Mouse (Mus musculus): ENCODE measurements around the gene Leng8. TPM values are rescaled to one million over a fixed set of nuclear protein-coding genes. Genes with fewer than 3 reads are reported as not detected.
A peak's percentile ranks its signal among the peaks of the same experiment; 100 is the strongest.

Leng8 gene
- total RNA-seq (2017), result 26.6 and 51.3 TPM in 2 replicates

GRCm38 (mm10) chr7:4136771-4137531, at the start of gene Leng8:
TSS of gene Leng8 (plus strand) at chr7:4137039.
- peak; percentile 96 for ATAC-seq (replicated peaks; ENCODE audit: low read depth, poor library complexity, severe bottlenecking)

- ATAC-seq (replicated peaks; ENCODE audit: low read depth, poor library complexity, severe bottlenecking), result peak; percentile 53
These were observed 49.5 kb upstream of the Leng8 start for GRCm38 (mm10) chr7:4087238-4087895.

GRCm38 (mm10) chr7:4087896-4088480, 48.9 kb upstream of the Leng8 start:
- ATAC-seq (replicated peaks; ENCODE audit: low read depth, poor library complexity, severe bottlenecking), result no peak

GRCm38 (mm10) chr7:4088679-4089078, 48.2 kb upstream of the Leng8 start:
- ATAC-seq (replicated peaks; ENCODE audit: low read depth, poor library complexity, severe bottlenecking), result no peak

GRCm38 (mm10) chr7:4091170-4091569, 45.7 kb upstream of the Leng8 start:
- ATAC-seq (replicated peaks; ENCODE audit: low read depth, poor library complexity, severe bottlenecking), result peak; percentile 38; the same call in 1 of the 2 replicates

- no peak for ATAC-seq (replicated peaks; ENCODE audit: low read depth, poor library complexity, severe bottlenecking)
These were observed 38.5 kb upstream of the Leng8 start for GRCm38 (mm10) chr7:4098301-4098700.

- peak; percentile 52; the same call in 1 of the 2 replicates for ATAC-seq (replicated peaks; ENCODE audit: low read depth, poor library complexity, severe bottlenecking)
These were observed 38.0 kb upstream of the Leng8 start for GRCm38 (mm10) chr7:4098832-4099231.

GRCm38 (mm10) chr7:4101144-4101543, 35.7 kb upstream of the Leng8 start:
- ATAC-seq (replicated peaks; ENCODE audit: low read depth, poor library complexity, severe bottlenecking), result no peak

GRCm38 (mm10) chr7:4103411-4103810, 33.4 kb upstream of the Leng8 start:
- ATAC-seq (replicated peaks; ENCODE audit: low read depth, poor library complexity, severe bottlenecking), result peak; percentile 71; the same call in 1 of the 2 replicates

GRCm38 (mm10) chr7:4111766-4112165, 25.1 kb upstream of the Leng8 start:
- no peak for ATAC-seq (replicated peaks; ENCODE audit: low read depth, poor library complexity, severe bottlenecking)

GRCm38 (mm10) chr7:4117050-4117814, 19.6 kb upstream of the Leng8 start:
- no peak for ATAC-seq (replicated peaks; ENCODE audit: low read depth, poor library complexity, severe bottlenecking)

- peak; percentile 51 for ATAC-seq (replicated peaks; ENCODE audit: low read depth, poor library complexity, severe bottlenecking)
These were observed 17.4 kb upstream of the Leng8 start, which contains the start of gene Ttyh1 for GRCm38 (mm10) chr7:4119344-4119902. TSS of gene Ttyh1 (plus strand) at chr7:4119408.

- no peak for ATAC-seq (replicated peaks; ENCODE audit: low read depth, poor library complexity, severe bottlenecking)
These were observed 16.6 kb upstream of the Leng8 start for GRCm38 (mm10) chr7:4119976-4120921.

GRCm38 (mm10) chr7:4122076-4122768, 14.6 kb upstream of the Leng8 start:
- no peak for ATAC-seq (replicated peaks; ENCODE audit: low read depth, poor library complexity, severe bottlenecking)

GRCm38 (mm10) chr7:4122783-4123182, 14.1 kb upstream of the Leng8 start:
- ATAC-seq (replicated peaks; ENCODE audit: low read depth, poor library complexity, severe bottlenecking), result no peak

- no peak for ATAC-seq (replicated peaks; ENCODE audit: low read depth, poor library complexity, severe bottlenecking)
These were observed 13.1 kb upstream of the Leng8 start for GRCm38 (mm10) chr7:4123732-4124131.

GRCm38 (mm10) chr7:4124315-4124759, 12.5 kb upstream of the Leng8 start:
- ATAC-seq (replicated peaks; ENCODE audit: low read depth, poor library complexity, severe bottlenecking), result peak; percentile 80

- ATAC-seq (replicated peaks; ENCODE audit: low read depth, poor library complexity, severe bottlenecking), result no peak
These were observed 12.0 kb upstream of the Leng8 start for GRCm38 (mm10) chr7:4124856-4125255.
